Mouse (Mus musculus): ENCODE data around the gene Rcvrn. TPM values are rescaled to one million over a fixed set of nuclear protein-coding genes. Genes with fewer than 3 reads are reported as not detected.
A peak's percentile ranks its signal among the peaks of the same experiment; 100 is the strongest.

The Rcvrn gene
- polyA plus RNA-seq (2015; fragmentation: Nextera tagmentation; extraction: Ambion mirVana) = not detected in 2 replicates

DNA sequence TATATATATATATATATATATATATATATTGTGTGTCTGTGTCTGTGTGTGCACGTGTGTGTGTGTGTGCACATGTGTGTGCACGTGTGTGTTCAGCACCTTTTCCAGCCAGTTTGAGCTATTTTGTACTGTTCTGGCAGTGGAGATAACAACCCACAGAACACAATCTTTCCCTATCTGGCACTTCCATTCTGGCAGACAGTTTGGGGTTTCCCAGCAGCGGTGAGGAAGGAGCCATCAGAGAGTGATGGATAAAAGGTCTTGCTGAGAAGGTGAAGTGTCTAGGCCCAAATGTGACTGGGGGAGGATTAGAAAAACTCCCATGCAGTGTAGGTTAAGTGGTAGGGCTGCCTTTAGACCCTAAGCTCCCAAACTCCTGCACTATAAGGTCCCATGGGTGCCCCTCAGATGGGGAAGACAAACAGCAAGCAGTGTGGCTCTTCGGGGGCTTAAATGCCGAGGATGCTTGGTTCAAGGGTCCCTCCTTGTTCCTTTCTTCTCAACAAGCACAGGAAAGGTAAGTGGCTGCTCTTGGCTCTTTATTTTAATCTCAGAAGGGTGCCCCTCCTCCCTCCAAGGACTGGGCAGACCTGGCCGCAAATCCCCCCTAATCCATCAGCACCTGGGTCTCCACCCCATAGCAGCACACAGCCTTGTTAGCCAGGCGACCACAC, at the start of gene Rcvrn:
Rcvrn (plus strand) TSS at position 624 of the 674 bp plus-strand sequence.
- WGBS (ENCODE audit: insufficient replicate concordance) = 54% methylated on average over 7 of the region's 7 CpGs
- TF ChIP-seq EP300 (IDR thresholded peaks at IDR 0.05; ENCODE audit: low read depth) = peak; percentile 50; the same call in 1 of the 2 replicates
- no peak for TF ChIP-seq CTCF (IDR thresholded peaks at IDR 0.05; ENCODE audit: low read depth)
- Histone ChIP-seq H3K27me3 (ENCODE audit: insufficient read depth, low read length) (no peaks in the 10 kb centered on the region), H3K9ac (replicated peaks) (no peak within 1 kb of the TSS), H3K9me3 (ENCODE audit: low read length) (no peaks in the 10 kb centered on the region), H3K4me2 (ENCODE audit: low read depth, low read length) (no peak within 1 kb of the TSS), H3K27ac (ENCODE audit: low read depth) (no peak within 1 kb of the TSS), H3K36me3 (replicated peaks; ENCODE audit: insufficient read depth, low read length) (no peaks in the 10 kb centered on the region), H3K4me1 (ENCODE audit: insufficient read depth) (no peaks in the 10 kb centered on the region), H3K4me3 (ENCODE audit: low read depth, low read length) (no peak within 1 kb of the TSS)
- ATAC-seq = no peak
- DNase-seq = no peak

DNA sequence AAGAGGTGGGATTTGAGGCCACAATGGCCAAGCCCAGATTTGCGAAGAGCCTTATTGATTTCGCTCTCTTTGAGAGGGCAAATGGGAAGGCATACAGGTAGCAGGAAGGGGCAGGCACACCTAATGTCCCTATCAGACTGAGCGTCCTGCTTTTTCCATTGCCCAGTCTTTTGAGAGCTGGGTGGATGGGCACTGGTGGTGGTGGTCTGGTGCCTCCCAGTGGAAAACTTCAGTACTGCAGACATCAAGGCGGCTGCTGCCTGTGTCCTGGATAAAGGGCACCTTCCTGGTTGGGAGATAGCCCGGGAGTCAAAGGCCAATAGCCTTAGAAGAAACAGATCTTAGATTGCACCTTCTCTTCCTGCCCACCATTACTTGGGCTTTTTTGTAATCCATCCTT, 47.4 kb upstream of the Rcvrn start:
- WGBS (ENCODE audit: insufficient replicate concordance) = 29% methylated on average over 5 of the region's 5 CpGs
- no peak overlapping the region for H3K4me2 ChIP-seq (ENCODE audit: low read depth, low read length)
- H3K9me3 ChIP-seq (ENCODE audit: low read length) = no peaks in the 10 kb centered on the region
- H3K4me1 ChIP-seq (ENCODE audit: insufficient read depth) = no peaks in the 10 kb centered on the region
- H3K4me3 ChIP-seq (ENCODE audit: low read depth, low read length) = no peak overlapping the region
- no peaks in the 10 kb centered on the region for H3K36me3 ChIP-seq (replicated peaks; ENCODE audit: insufficient read depth, low read length)
- TF ChIP-seq EP300 (IDR thresholded peaks at IDR 0.05; ENCODE audit: low read depth) = no peak
- peak; percentile 93 for TF ChIP-seq CTCF (IDR thresholded peaks at IDR 0.05; ENCODE audit: low read depth)
- ATAC-seq (peak; percentile 44; the same call in 1 of the 2 replicates), DNase-seq (peak; percentile 80)
- H3K9ac ChIP-seq (replicated peaks) = no peak overlapping the region
- H3K27ac ChIP-seq (ENCODE audit: low read depth) = no peak overlapping the region
- no peaks in the 10 kb centered on the region for H3K27me3 ChIP-seq (ENCODE audit: insufficient read depth, low read length)

DNA sequence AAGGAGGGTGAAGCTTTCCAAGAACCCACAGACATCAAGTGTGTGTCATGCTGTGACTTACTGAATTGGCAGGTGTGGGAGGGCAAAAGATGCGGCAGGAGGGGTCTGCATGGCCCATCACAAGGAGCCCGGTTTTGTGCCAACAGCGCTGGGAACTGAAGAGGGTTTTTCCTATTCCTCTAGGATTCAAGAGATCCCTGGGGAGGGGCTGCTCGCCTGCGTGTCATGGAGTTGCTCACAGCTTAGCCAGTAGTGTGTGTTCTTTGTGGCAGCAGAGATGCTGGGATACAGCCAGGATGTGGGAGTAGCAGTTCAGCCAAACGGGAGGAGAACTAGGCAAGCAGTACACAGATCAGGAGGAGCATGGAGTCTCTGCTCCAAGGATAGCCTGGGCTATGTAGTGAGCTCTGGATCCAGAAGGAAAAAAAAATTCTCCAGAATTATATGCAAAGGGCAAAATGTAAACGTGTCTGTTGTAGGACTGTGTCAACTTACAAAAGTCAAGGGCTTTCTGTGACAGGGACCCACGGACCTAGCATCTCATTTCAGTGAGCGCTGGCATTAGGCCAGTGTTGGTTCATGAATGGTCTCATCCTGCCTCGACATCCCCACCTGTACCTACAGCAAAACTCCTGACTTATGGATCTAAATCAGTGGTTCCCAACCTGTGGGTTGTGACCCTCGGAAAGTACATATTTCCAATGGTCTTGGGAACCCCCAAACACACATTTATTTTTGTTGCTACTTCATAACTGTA, 46.3 kb upstream of the Rcvrn start:
- DNase-seq (no peak), ATAC-seq (no peak)
- Histone ChIP-seq H3K36me3 (replicated peaks; ENCODE audit: insufficient read depth, low read length) (no peaks in the 10 kb centered on the region), H3K27me3 (ENCODE audit: insufficient read depth, low read length) (no peaks in the 10 kb centered on the region), H3K4me3 (ENCODE audit: low read depth, low read length) (no peak overlapping the region), H3K9me3 (ENCODE audit: low read length) (no peaks in the 10 kb centered on the region), H3K4me2 (ENCODE audit: low read depth, low read length) (no peak overlapping the region), H3K9ac (replicated peaks) (no peak overlapping the region), H3K4me1 (ENCODE audit: insufficient read depth) (no peaks in the 10 kb centered on the region), H3K27ac (ENCODE audit: low read depth) (no peak overlapping the region)
- WGBS (ENCODE audit: insufficient replicate concordance) = 71% methylated on average over 11 of the region's 11 CpGs
- TF ChIP-seq CTCF (IDR thresholded peaks at IDR 0.05; ENCODE audit: low read depth) (no peak), EP300 (IDR thresholded peaks at IDR 0.05; ENCODE audit: low read depth) (no peak)

DNA sequence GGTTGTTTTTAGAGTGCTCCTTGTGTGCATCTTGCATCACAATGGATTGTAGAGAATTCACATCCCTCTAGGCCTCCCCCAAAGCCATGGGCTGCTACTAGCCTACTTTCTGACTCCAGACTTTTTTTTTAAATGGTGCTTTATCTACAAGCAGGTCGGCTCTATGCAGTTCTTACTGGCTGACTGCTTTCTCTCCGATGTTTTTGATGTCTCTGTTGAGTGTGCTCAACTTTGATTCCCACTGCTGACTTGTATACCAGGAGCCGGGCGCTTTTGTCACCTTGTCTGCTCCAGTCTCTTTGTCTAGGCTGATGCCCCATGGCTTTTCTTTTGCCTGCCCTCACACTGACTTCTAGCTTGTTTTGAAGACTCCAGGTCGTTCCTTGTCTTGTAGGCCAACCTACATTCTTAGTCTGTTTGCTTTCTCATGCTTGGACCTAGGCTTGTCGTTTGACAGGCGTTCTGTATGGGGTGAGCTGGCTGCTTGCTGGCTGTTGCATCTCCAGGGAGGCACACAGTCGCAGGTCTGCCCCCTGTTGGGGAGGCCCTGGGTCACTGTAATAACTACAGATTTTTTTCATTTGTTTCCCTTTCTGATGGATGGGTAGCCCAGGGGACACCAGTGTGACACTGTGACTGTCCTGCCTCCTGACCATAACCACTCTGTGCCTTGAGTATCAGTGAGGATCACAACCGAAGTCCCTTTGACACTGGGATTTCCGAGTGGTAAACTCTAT, 45.0 kb upstream of the Rcvrn start:
- ATAC-seq (no peak), DNase-seq (no peak)
- Histone ChIP-seq H3K9me3 (ENCODE audit: low read length) (no peaks in the 10 kb centered on the region), H3K27ac (ENCODE audit: low read depth) (no peak overlapping the region), H3K27me3 (ENCODE audit: insufficient read depth, low read length) (no peaks in the 10 kb centered on the region), H3K4me3 (ENCODE audit: low read depth, low read length) (no peak overlapping the region), H3K4me2 (ENCODE audit: low read depth, low read length) (no peak overlapping the region), H3K9ac (replicated peaks) (no peak overlapping the region), H3K36me3 (replicated peaks; ENCODE audit: insufficient read depth, low read length) (no peaks in the 10 kb centered on the region), H3K4me1 (ENCODE audit: insufficient read depth) (no peaks in the 10 kb centered on the region)
- TF ChIP-seq EP300 (IDR thresholded peaks at IDR 0.05; ENCODE audit: low read depth) = no peak
- TF ChIP-seq CTCF (IDR thresholded peaks at IDR 0.05; ENCODE audit: low read depth) = peak; percentile 31; the same call in 1 of the 2 replicates
- 45% methylated on average over 10 of the region's 10 CpGs for WGBS (ENCODE audit: insufficient replicate concordance)

DNA sequence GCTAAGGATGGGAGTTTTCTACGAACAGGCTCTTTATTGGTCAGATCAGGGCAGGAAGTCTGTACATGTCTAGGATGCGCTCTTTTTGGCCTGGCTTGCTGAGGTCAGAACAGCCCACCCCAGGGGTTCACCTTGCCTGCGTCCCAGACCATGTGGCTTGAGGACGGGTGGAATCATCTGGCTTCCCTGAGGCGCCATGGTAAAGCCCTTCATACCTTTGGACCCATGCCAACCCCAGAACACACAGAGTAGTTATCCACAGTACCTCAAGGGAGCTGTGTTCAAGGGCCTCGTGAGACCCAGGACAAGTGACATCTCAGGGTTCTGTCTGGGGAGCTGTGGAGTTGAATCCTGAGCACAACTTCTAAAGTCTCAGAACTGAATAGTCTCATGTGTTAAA, 43.4 kb upstream of the Rcvrn start:
- H3K4me2 ChIP-seq (ENCODE audit: low read depth, low read length) = no peak overlapping the region
- 65% methylated on average over 6 of the region's 6 CpGs for WGBS (ENCODE audit: insufficient replicate concordance)
- ATAC-seq = no peak
- TF ChIP-seq EP300 (IDR thresholded peaks at IDR 0.05; ENCODE audit: low read depth) (no peak), CTCF (IDR thresholded peaks at IDR 0.05; ENCODE audit: low read depth) (no peak)
- no peaks in the 10 kb centered on the region for H3K9me3 ChIP-seq (ENCODE audit: low read length)
- no peaks in the 10 kb centered on the region for H3K27me3 ChIP-seq (ENCODE audit: insufficient read depth, low read length)
- H3K4me3 ChIP-seq (ENCODE audit: low read depth, low read length) = no peak overlapping the region
- no peaks in the 10 kb centered on the region for H3K4me1 ChIP-seq (ENCODE audit: insufficient read depth)
- H3K36me3 ChIP-seq (replicated peaks; ENCODE audit: insufficient read depth, low read length) = no peaks in the 10 kb centered on the region
- no peak overlapping the region for H3K9ac ChIP-seq (replicated peaks)
- no peak for DNase-seq
- no peak overlapping the region for H3K27ac ChIP-seq (ENCODE audit: low read depth)

Data from liver, postnatal 0 days (tissue).